Mouse (Mus musculus) liver, adult (tissue): ENCODE measurements at regions not wholly inside any gene's neighbourhood (a gene's known extent, or its start where the extent isn't known, plus 50 kb on each side); places are given as distances from the start of the nearest gene placed in this dataset.

Source experiments
- GATA4 ChIP-seq: IDR thresholded peaks from 2 replicates; pipeline ENCODE4 v1.6.1; 2014; ENCODE audit warnings: mild to moderate bottlenecking, low read length; ENCODE audit not compliant: insufficient replicate concordance

GRCm38 (mm10) chr4:3049972-3050846, 116.9 kb upstream of the Vmn1r2 start:
- TF ChIP-seq GATA4, result no peak

GRCm38 (mm10) chr4:3050847-3051135, 116.3 kb upstream of the Vmn1r2 start:
- TF ChIP-seq GATA4, result no peak

- TF ChIP-seq GATA4, result no peak
These were observed 115.9 kb upstream of the Vmn1r2 start for GRCm38 (mm10) chr4:3051212-3051611.

GRCm38 (mm10) chr4:3052314-3053059, 114.6 kb upstream of the Vmn1r2 start:
- TF ChIP-seq GATA4, result no peak

- TF ChIP-seq GATA4, result no peak
These were observed 114.1 kb upstream of the Vmn1r2 start for GRCm38 (mm10) chr4:3053060-3053406.

- no peak for TF ChIP-seq GATA4
These were observed 113.5 kb upstream of the Vmn1r2 start for GRCm38 (mm10) chr4:3053496-3054216.

GRCm38 (mm10) chr4:3054886-3055285, 112.2 kb upstream of the Vmn1r2 start:
- no peak for TF ChIP-seq GATA4

GRCm38 (mm10) chr4:3055396-3055795, 111.7 kb upstream of the Vmn1r2 start:
- TF ChIP-seq GATA4, result no peak

GRCm38 (mm10) chr4:3059511-3060054, 107.5 kb upstream of the Vmn1r2 start:
- no peak for TF ChIP-seq GATA4

- TF ChIP-seq GATA4, result no peak
These were observed 105.0 kb upstream of the Vmn1r2 start for GRCm38 (mm10) chr4:3062027-3062605.

- TF ChIP-seq GATA4, result no peak
These were observed 103.2 kb upstream of the Vmn1r2 start for GRCm38 (mm10) chr4:3063966-3064365.

- TF ChIP-seq GATA4, result no peak
These were observed 102.5 kb upstream of the Vmn1r2 start for GRCm38 (mm10) chr4:3064571-3064970.

- TF ChIP-seq GATA4, result no peak
These were observed 100.9 kb upstream of the Vmn1r2 start for GRCm38 (mm10) chr4:3066051-3066736.

- TF ChIP-seq GATA4, result no peak
These were observed 99.9 kb upstream of the Vmn1r2 start for GRCm38 (mm10) chr4:3067265-3067664.

GRCm38 (mm10) chr4:3067666-3068065, 99.5 kb upstream of the Vmn1r2 start:
- no peak for TF ChIP-seq GATA4
